Mouse (Mus musculus): ENCODE measurements around the gene Tspan6. TPM values are rescaled to one million over a fixed set of nuclear protein-coding genes. Genes with fewer than 3 reads are reported as not detected.

The Tspan6 gene
- polyA plus RNA-seq, 1 experiment from 2014 or later, result 204 TPM

GRCm38 (mm10) chrX:133887308-133887707, 10.9 kb downstream of the Tspan6 start:
- Histone ChIP-seq H3K27ac (no peak overlapping the region), H3K36me3 (peaks cover 10% of the 10 kb centered on the region; the same call in 1 of the 2 replicates), H3K9me3 (replicated peaks) (no peaks in the 10 kb centered on the region), H3K4me2 (replicated peaks) (no peak overlapping the region), H3K27me3 (no peaks in the 10 kb centered on the region; the same call in 1 of the 2 replicates), H3K4me1 (no peaks in the 10 kb centered on the region), H3K4me3 (no peak overlapping the region), H3K9ac (no peak overlapping the region)
- no peak for ATAC-seq (ENCODE audit: low FRiP score)
- 86% methylated on average over 3 of the region's 3 CpGs for WGBS

DNA sequence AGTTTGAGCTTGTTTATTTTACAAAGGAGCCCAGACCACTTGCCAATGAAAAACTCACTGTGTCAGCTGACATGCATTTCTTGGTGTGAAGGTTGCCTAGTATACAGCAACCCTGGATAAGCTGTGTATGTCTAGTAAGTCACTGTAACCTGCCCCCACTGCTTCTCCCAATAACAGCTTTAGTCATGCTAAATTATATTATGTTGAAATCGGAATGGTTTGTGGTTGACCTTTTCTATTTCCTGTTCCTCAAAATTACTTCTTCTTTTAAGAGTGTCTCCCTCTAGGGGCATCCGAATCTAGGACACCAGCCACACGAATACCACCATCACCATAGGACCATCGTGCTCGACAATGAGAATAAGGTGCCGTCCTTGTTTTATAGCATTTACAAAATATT, 28.5 kb downstream of the Tspan6 start:
- H3K27ac ChIP-seq, result no peak overlapping the region
- WGBS, result 91% methylated on average over 6 of the region's 6 CpGs

DNA sequence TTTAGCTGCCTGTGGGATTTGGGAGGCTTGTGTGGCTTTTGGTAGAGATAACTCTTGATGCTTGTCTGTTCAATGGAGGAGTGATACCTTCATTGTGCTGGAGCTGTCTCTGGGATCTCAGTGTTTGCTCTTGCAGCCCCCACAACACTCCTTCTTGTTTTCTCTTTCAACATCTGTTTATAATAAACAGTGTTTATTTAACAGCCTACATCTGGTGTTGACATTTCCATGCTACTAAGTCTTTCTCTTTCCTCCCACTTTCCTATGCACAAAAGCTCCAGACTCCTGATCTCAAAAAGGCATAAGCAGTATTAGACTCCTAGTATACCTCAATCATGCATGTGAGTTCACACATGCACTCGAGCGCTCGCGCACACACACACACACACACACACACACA, 44.6 kb downstream of the Tspan6 start:
- no peak overlapping the region for H3K4me3 ChIP-seq
- no peak overlapping the region for H3K9ac ChIP-seq
- no peaks in the 10 kb centered on the region for H3K36me3 ChIP-seq
- no peaks in the 10 kb centered on the region for H3K9me3 ChIP-seq (replicated peaks)
- 82% methylated on average over 4 of the region's 4 CpGs for WGBS
- no peak for ATAC-seq (ENCODE audit: low FRiP score)
- no peaks in the 10 kb centered on the region for H3K4me1 ChIP-seq
- H3K27me3 ChIP-seq, result no peaks in the 10 kb centered on the region; the same call in 1 of the 2 replicates
- H3K4me2 ChIP-seq (replicated peaks), result no peak overlapping the region
- H3K27ac ChIP-seq, result no peak overlapping the region

More for the DNA sequence above, 28.5 kb downstream of the Tspan6 start:
- no peaks in the 10 kb centered on the region for H3K4me1 ChIP-seq
- H3K4me2 ChIP-seq (replicated peaks), result no peak overlapping the region
- H3K9me3 ChIP-seq (replicated peaks), result no peaks in the 10 kb centered on the region
- H3K9ac ChIP-seq, result no peak overlapping the region
- no peak overlapping the region for H3K4me3 ChIP-seq
- ATAC-seq (ENCODE audit: low FRiP score), result no peak
- no peaks in the 10 kb centered on the region for H3K27me3 ChIP-seq
- no peaks in the 10 kb centered on the region for H3K36me3 ChIP-seq

DNA sequence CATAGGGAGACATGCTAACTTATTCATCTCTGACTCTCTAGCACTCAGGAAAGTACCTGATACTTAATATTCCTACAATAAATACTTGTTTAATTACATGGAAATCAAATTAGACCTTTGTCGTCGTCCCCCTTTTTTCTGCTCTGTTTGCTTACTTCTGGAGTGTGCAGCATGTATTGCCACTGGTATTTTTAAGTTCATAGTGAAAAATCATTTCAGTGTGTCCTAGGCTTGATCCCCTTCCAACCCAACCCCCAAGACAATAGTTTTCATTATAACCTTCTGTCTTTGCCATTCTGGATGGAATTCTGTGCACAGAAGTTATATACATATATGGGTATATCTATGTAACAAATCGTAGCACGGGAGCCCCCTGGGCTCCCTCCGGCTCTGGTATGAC, 47.5 kb downstream of the Tspan6 start, which contains the start of gene Tnmd:
Tnmd (plus strand) TSS at position 301 of the 400 bp plus-strand sequence.
- 82% methylated on average over 5 of the region's 5 CpGs for WGBS
- Histone ChIP-seq H3K9ac (no peak within 1 kb of the TSS), H3K4me2 (replicated peaks) (no peak within 1 kb of the TSS), H3K4me1 (no peaks in the 10 kb centered on the region), H3K27me3 (no peaks in the 10 kb centered on the region; the same call in 1 of the 2 replicates), H3K4me3 (no peak within 1 kb of the TSS), H3K9me3 (replicated peaks) (no peaks in the 10 kb centered on the region), H3K36me3 (no peaks in the 10 kb centered on the region), H3K27ac (no peak within 1 kb of the TSS)
- ATAC-seq (ENCODE audit: low FRiP score), result no peak

Other genes starting within 250 kb of the Tspan6 start
- 7.4 and 9.4 TPM in 2 replicates for gene Pcdh19, start 209.4 kb downstream of the Tspan6 start, polyA plus RNA-seq (2016; fragmentation: Nextera tagmentation; extraction: Ambion mirVana)
- gene Tnmd, start 47.4 kb downstream of the Tspan6 start, polyA plus RNA-seq (2016; fragmentation: Nextera tagmentation; extraction: Ambion mirVana), result 11.6 and 23.1 TPM in 2 replicates
- gene Srpx2, start 10.0 kb upstream of the Tspan6 start, polyA plus RNA-seq (2016; fragmentation: Nextera tagmentation; extraction: Ambion mirVana), result 1.7 and 1.9 TPM in 2 replicates
- gene Sytl4, start 83.4 kb upstream of the Tspan6 start, polyA plus RNA-seq (2016; fragmentation: Nextera tagmentation; extraction: Ambion mirVana), result 1.6 and 2.2 TPM in 2 replicates
- gene Cstf2, start 160.8 kb upstream of the Tspan6 start, polyA plus RNA-seq (2016; fragmentation: Nextera tagmentation; extraction: Ambion mirVana), result 70.2 and 70.5 TPM in 2 replicates

All from hindbrain, embryonic 12.5 days (tissue).